Mouse (Mus musculus): ENCODE measurements around the gene Specc1.

DNA sequence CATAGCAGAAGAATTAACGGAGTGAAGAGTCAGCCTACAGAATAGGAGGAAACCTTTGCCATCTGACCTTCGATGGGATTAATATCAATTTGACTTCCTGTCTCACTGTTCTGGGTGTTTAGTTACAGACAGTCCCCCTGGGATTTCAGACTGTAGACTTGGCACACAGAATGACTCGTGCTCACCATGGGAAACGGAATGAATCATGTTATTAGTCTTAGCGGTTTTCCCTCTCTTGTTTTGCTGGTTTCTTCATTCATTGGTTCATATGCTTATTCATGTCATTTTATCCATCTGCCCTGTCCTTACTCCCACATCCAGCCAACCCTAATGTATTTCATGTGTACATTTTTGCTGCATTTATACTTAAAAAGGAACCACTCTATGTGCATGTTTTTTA, 14.3 kb downstream of the Specc1 start:
- TF ChIP-seq ZC3H11A (IDR thresholded peaks at IDR 0.05; ENCODE audit: borderline replicate concordance, low read depth, low read length): no peak
- TF ChIP-seq ZNF384 (IDR thresholded peaks at IDR 0.05; ENCODE audit: low read depth, low read length): no peak
- TF ChIP-seq CHD2 (IDR thresholded peaks at IDR 0.05; ENCODE audit: low read depth, low read length): no peak
- no peak for TF ChIP-seq HCFC1 (IDR thresholded peaks at IDR 0.05; ENCODE audit: borderline replicate concordance, insufficient read depth, low read length)
- TF ChIP-seq MAFK (IDR thresholded peaks at IDR 0.05; ENCODE audit: insufficient read depth, low read depth, low read length): no peak
